Mouse (Mus musculus) hindbrain, embryonic 14.5 days (tissue): ENCODE results near the gene Pced1b. TPM values are rescaled to one million over a fixed set of nuclear protein-coding genes. Genes with fewer than 3 reads are reported as not detected.
"Not testable (repeated sequence)": the region's sequence is repeated elsewhere in the genome, so short reads cannot be mapped to it uniquely, and the experiment has no call there.

Experiments
- ATAC-seq: fragments of 200-750 bp; cut with Nextera tagmentation; 2 replicates; pipeline ENCODE4 v1.8.0; 2017; ENCODE audit warnings: moderate number of reproducible peaks, mild to moderate bottlenecking, moderate TSS enrichment, moderate library complexity; ENCODE audit not compliant: low FRiP score
- DNase-seq: peaks from one replicate; pipeline ENCODE4 v3.0.0-alpha.2; 2015; ENCODE audit warnings: low spot score
- H3K27ac ChIP-seq: fragments of 300-500 bp; sonication (generic); 2 replicates; pipeline ENCODE4 v1.5.1; 2014; ENCODE audit warnings: mild to moderate bottlenecking, moderate library complexity
- H3K27me3 ChIP-seq: fragments of 300-500 bp; sonication (generic); 2 replicates; pipeline ENCODE4 v1.6.1; 2014; ENCODE audit warnings: mild to moderate bottlenecking, low read length, mixed read lengths; ENCODE audit not compliant: control insufficient read depth, insufficient read depth
- H3K36me3 ChIP-seq: fragments of 300-500 bp; sonication (generic); replicated peaks from 2 replicates; pipeline ENCODE4 v1.6.1; 2014; ENCODE audit not compliant: control insufficient read depth, insufficient read depth
- H3K4me1 ChIP-seq: fragments of 300-500 bp; sonication (generic); replicated peaks from 2 replicates; pipeline ENCODE4 v1.6.1; 2014; ENCODE audit warnings: antibody characterized with exemption, low read length, mixed read lengths; ENCODE audit not compliant: control insufficient read depth, insufficient read depth
- H3K4me2 ChIP-seq: fragments of 300-500 bp; sonication (generic); replicated peaks from 2 replicates; pipeline ENCODE4 v1.6.1; 2014; ENCODE audit warnings: mild to moderate bottlenecking, moderate library complexity
- H3K4me3 ChIP-seq: fragments of 300-500 bp; sonication (generic); replicated peaks from 2 replicates; pipeline ENCODE4 v1.5.1; 2014; ENCODE audit warnings: mild to moderate bottlenecking, low read length
- H3K9ac ChIP-seq: fragments of 300-500 bp; sonication (generic); 2 replicates; pipeline ENCODE4 v1.6.1; 2014
- H3K9me3 ChIP-seq: fragments of 300-500 bp; sonication (generic); 2 replicates; pipeline ENCODE4 v1.6.1; 2016; ENCODE audit warnings: low read length; ENCODE audit not compliant: control insufficient read depth
- WGBS: fragments of 180-500 bp; shearing (Covaris S2); extraction: QIAGEN DNeasy Blood & Tissue Kit; methylation state at CpG from one replicate; pipeline ENCODE4 v1.1.7; 2014; 5-methylcytosine and 5-hydroxymethylcytosine counted together
- polyA plus RNA-seq: library from polyadenylated mRNA; unstranded; fragments of >200 nt; fragmentation: Nextera tagmentation; extraction: Ambion mirVana; gene quantifications from 2 replicates; pipeline ENCODE4 v1.2.1, GENCODE M21; 2014

Gene Pced1b
- polyA plus RNA-seq: 4.7 and 5.8 TPM in 2 replicates

DNA sequence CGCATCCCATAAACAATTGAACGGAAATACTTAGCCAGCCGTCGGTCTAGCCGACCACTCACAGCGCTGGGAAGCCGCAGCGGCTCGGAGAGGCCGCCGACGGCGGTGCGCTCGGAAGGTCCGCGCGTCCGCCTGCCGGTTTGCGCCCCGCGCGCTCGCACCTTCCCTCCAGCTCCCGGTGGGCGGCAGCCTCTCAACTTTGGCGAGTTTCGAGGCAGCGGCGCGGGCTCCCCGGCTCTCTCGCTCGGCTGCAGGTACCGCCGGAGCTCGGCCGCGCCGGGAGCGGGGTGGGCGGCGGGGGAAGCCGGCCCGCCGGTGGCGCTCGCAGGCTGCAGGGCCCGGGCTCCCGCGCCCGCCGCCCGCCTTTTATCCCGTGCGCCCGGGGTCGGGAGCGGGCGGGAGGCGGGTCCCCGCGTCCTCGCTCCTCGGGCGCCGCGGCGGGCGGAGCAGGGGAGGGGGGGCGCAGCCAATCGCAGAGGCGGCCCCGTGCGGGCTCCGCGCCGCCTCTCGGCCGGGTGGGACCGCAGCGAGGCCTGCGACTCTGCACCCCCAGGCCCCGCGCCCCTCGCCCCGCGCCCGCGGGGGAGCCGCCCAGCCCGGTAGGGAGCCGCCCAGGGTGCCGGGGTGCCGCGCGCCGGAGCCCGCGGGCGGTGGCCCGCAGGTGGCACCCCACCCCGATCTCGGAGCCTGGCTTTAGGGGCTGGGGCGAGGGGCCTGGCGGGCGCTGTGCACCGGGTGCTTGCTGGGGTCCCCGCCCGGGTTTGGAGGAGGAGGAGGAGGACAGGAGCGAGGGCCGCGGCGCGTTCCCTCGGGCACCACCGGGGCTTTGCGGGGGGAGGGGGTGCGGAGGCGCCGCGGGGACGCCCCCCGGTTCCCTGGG, at the start of gene Pced1b, which contains the start of gene Amigo2:
Gene Pced1b, plus strand, starts transcription at position 197 of the 880 bp plus-strand sequence.
Gene Amigo2, minus strand, starts transcription at position 377 of the 880 bp plus-strand sequence.
- H3K4me1 ChIP-seq: peaks cover 16% of the 10 kb centered on the region
- H3K4me2 ChIP-seq: peak within 1 kb of the TSS; percentile 66
- H3K27me3 ChIP-seq: 0 out of 2 replicates have a peak, but pooled peaks cover 8% of the 10 kb centered on the region
- under 1% methylated on average over 82 of the region's 125 CpGs for WGBS
- H3K9ac ChIP-seq: peak within 1 kb of the TSS; percentile 91
- DNase-seq (peak; percentile 71), ATAC-seq (peak; percentile 95)
- H3K4me3 ChIP-seq: peak within 1 kb of the TSS; percentile 77
- H3K9me3 ChIP-seq: no peaks in the 10 kb centered on the region
- peak within 1 kb of the TSS; percentile 81 for H3K27ac ChIP-seq
- no peaks in the 10 kb centered on the region for H3K36me3 ChIP-seq

DNA sequence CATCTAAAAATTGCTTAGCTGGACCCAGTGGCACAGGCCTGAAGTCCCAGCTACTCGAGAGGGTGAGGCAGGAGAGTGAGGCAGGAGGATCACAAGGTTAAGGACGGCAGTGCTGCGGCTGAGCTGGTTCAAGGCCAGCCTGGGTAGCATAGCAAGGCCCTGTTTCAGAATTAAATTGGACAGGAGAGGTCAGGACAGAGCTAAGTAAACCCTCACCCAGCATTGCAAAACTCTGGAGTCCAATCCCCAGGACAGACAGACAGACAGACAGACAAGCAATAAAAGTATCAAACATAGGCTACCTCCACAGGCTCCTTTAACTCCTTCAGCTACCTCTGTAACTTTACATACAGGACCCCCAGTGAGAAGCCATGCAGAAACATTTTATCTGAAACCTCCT, 42.0 kb upstream of the Pced1b start:
- WGBS: 83% methylated on average over 3 of the region's 3 CpGs
- no peak overlapping the region for H3K27ac ChIP-seq
- no peak for ATAC-seq

DNA sequence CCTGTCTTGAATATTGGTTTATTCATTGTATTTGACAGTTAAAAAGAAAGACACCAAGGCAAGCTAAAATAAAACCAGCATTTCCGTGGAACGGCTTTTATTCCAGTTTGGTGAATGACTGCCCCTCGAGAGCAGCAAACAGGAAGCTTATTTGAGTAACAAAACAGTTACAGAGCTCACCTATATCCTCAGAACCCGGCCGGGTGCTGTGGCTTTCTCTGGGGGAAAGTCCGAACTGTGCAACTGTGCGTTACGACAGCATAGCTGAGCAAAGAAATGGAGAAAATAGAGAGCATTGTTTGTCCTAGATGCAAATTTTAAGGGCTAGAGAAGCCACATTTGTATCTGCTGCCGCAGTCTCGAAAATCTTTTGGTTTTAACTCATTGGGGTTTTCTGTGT, 41.1 kb upstream of the Pced1b start:
- ATAC-seq (no peak), DNase-seq (no peak)
- H3K4me3 ChIP-seq: no peak overlapping the region
- WGBS: 80% methylated on average over 10 of the region's 10 CpGs
- H3K27me3 ChIP-seq: no peaks in the 10 kb centered on the region
- H3K4me1 ChIP-seq: no peaks in the 10 kb centered on the region
- H3K9me3 ChIP-seq: no peaks in the 10 kb centered on the region
- no peak overlapping the region for H3K27ac ChIP-seq
- no peak overlapping the region for H3K9ac ChIP-seq
- H3K4me2 ChIP-seq: no peak overlapping the region
- H3K36me3 ChIP-seq: no peaks in the 10 kb centered on the region

More for the DNA sequence above, 42.0 kb upstream of the Pced1b start:
- Histone ChIP-seq H3K9me3 (no peaks in the 10 kb centered on the region), H3K4me3 (no peak overlapping the region), H3K9ac (no peak overlapping the region), H3K27me3 (no peaks in the 10 kb centered on the region), H3K4me2 (no peak overlapping the region), H3K36me3 (no peaks in the 10 kb centered on the region), H3K4me1 (no peaks in the 10 kb centered on the region)
- no peak for DNase-seq

DNA sequence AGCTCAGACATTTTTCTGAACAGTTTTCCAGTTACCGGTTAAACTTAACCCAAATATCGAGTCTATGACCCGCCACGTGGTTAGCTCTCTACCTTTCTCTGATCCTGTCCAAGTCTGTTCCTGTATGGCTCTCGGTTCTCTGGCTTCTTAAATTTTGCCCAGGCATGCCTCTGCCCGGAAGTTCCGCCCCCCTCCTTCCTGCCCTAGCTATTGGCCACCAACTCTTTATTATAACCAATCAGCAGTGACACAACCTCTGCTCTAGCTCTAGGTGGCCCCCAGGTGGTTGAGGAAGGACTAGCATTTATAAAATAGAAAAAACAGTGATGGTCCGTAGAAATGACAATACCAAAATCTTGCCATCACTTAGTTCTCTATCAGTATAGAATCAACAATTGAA, 40.4 kb upstream of the Pced1b start:
- no peaks in the 10 kb centered on the region for H3K27me3 ChIP-seq
- DNase-seq (no peak), ATAC-seq (no peak)
- no peak overlapping the region for H3K4me3 ChIP-seq
- H3K4me1 ChIP-seq: no peaks in the 10 kb centered on the region
- no peaks in the 10 kb centered on the region for H3K9me3 ChIP-seq
- 96% methylated on average over 8 of the region's 8 CpGs for WGBS
- H3K9ac ChIP-seq: no peak overlapping the region
- H3K36me3 ChIP-seq: no peaks in the 10 kb centered on the region
- H3K4me2 ChIP-seq: no peak overlapping the region
- no peak overlapping the region for H3K27ac ChIP-seq

DNA sequence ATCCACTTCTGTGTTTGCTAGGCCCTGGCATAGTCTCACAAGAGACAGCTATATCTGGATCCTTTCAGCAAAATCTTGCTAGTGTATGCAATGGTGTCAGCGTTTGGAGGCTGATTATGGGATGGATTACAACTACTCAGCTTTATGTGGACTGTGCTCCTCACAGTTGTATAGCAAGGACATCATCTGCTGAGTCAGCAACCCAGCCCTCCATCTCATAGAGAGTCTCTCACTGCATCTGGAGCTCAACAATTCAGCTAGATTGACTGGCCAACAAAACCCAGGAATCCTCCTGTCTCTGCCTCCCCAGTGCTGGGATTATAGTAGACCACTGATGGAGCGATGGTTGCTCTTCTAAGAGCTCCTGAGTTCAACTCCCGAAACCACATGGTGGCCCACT, 37.2 kb upstream of the Pced1b start:
- not testable (repeated sequence) for H3K27ac ChIP-seq, ATAC-seq, H3K9me3 ChIP-seq, H3K27me3 ChIP-seq, DNase-seq, H3K36me3 ChIP-seq, H3K4me2 ChIP-seq, H3K9ac ChIP-seq, H3K4me1 ChIP-seq, H3K4me3 ChIP-seq
- 82% methylated on average over 3 of the region's 3 CpGs for WGBS

DNA sequence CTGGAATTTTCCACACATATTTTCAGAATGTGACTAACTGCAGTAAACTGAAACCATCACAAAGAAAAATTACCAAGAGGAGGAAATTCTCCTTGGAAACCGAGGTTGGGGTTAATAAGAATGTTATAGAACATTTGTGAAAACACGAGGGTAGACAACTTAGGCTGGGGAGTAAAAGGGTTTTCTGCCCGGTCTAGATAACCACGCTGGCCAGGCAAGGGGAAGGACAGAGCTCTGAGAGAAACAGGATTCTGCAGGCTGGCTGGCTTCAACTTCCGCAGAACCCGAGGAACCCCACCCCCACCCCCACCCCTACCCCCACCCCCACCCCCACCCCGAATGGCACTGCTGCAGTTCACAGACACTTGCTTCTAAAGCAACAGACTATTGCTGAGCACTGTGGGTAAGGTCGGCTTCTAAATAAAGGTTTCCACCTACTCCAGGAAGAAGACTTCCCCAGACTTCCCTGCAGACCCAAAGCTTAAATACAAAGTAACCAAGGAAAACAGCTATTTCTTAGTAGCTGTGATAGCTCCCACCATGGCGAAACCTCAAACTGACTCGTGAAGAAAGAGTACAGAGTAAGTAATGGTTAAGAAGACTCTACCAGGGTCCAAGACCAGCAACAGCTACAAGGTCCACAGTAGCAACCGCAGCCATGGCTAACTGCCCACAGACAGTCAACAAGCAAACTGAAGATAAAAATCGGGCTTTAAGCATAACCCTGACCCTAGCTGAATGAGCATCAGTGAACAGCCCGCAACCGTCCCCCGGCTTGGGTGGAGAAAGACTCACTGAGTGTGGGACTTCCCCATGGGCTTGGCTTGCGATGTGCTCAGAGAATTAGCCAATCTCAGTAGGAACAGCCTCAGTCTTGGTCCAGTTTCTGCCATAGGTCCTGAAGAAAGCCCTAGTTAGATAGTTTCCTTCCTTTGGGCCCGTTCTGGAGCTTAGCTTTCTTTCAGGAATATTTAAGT, 34.1 kb upstream of the Pced1b start:
- H3K4me2 ChIP-seq: no peak overlapping the region
- no peak for ATAC-seq
- WGBS: 86% methylated on average over 17 of the region's 17 CpGs
- H3K27ac ChIP-seq: no peak overlapping the region
- no peak overlapping the region for H3K9ac ChIP-seq
- no peak overlapping the region for H3K4me3 ChIP-seq
- no peaks in the 10 kb centered on the region for H3K9me3 ChIP-seq
- no peak for DNase-seq
- H3K36me3 ChIP-seq: no peaks in the 10 kb centered on the region
- H3K27me3 ChIP-seq: no peaks in the 10 kb centered on the region
- H3K4me1 ChIP-seq: no peaks in the 10 kb centered on the region

DNA sequence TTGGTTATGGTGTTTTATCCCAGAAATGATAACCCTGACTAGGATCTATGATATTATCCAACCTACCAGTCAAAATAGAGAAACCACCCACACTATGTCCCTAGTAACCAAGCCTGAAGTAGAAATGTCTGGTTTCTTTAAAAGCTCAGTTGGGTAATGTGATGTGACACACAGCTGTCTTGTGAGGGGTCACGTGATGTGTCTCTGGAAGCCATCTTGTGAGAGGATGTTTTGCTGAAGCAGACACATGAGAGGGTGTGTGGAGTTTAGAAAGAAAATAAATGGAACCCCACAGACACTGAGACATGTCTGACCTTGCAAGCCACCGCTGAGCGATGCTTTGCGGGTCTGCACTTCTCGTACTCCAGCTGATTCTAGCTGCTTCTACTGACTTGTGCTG, 30.1 kb upstream of the Pced1b start:
- H3K4me3 ChIP-seq: no peak overlapping the region
- H3K4me1 ChIP-seq: no peaks in the 10 kb centered on the region
- H3K36me3 ChIP-seq: no peaks in the 10 kb centered on the region
- H3K9ac ChIP-seq: no peak overlapping the region
- 93% methylated on average over 5 of the region's 5 CpGs for WGBS
- H3K4me2 ChIP-seq: no peak overlapping the region
- ATAC-seq: no peak
- no peak for DNase-seq
- no peaks in the 10 kb centered on the region for H3K9me3 ChIP-seq
- no peak overlapping the region for H3K27ac ChIP-seq
- H3K27me3 ChIP-seq: no peaks in the 10 kb centered on the region

DNA sequence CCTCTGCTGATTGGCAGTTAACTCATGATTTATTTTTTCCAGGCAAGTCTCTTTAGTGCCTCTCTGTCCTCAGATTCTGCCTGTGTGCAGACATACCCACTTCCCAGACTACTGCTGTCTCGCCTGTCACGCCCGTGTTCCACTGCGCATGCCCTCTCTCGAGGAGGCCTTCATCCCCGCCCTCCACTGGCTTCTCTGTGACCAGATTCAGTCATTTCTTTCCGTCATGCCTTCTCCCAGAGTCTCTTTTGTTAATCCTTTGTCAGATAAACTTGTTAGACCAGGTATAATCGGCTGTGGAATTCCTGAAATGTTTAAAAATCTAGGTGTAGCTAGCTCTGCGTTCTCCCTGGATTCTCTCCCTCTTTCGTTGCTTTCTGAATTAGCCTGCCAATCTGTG, 23.5 kb upstream of the Pced1b start:
- Histone ChIP-seq H3K9me3 (no peaks in the 10 kb centered on the region), H3K27me3 (no peaks in the 10 kb centered on the region), H3K4me2 (no peak overlapping the region), H3K36me3 (no peaks in the 10 kb centered on the region), H3K9ac (no peak overlapping the region), H3K27ac (no peak overlapping the region), H3K4me1 (no peaks in the 10 kb centered on the region), H3K4me3 (no peak overlapping the region)
- ATAC-seq: no peak
- 87% methylated on average over 10 of the region's 10 CpGs for WGBS
- DNase-seq: no peak

- no peak overlapping the region for H3K27ac ChIP-seq
- H3K4me3 ChIP-seq: no peak overlapping the region
- H3K36me3 ChIP-seq: no peaks in the 10 kb centered on the region
- H3K4me2 ChIP-seq: no peak overlapping the region
- no peak for DNase-seq
- no peak for ATAC-seq
- no peaks in the 10 kb centered on the region for H3K9me3 ChIP-seq
- no peaks in the 10 kb centered on the region for H3K4me1 ChIP-seq
- H3K27me3 ChIP-seq: no peaks in the 10 kb centered on the region
- 78% methylated on average over 8 of the region's 8 CpGs for WGBS
- no peak overlapping the region for H3K9ac ChIP-seq
Measured at GRCm38 (mm10) chr15:97224003-97224402, 22.9 kb upstream of the Pced1b start.
